Mouse (Mus musculus): ENCODE measurements at regions not wholly inside any gene's neighbourhood (a gene's known extent, or its start where the extent isn't known, plus 50 kb on each side); places are given as distances from the start of the nearest gene placed in this dataset.

GRCm38 (mm10) chr10:87750972-87751371 is 107.1 kb upstream of the Igf1 start:
- no peak for TF ChIP-seq POLR2A (IDR thresholded peaks at IDR 0.05; ENCODE audit: borderline replicate concordance, insufficient read depth, low read length)
- TF ChIP-seq CTCF (IDR thresholded peaks at IDR 0.05; ENCODE audit: borderline replicate concordance, insufficient read depth, low read depth, low read length) = no peak
